Mouse (Mus musculus): ENCODE data around the gene Plxnb1.

Plxnb1 gene

GRCm38 (mm10) chr9:109068095-109068735, 27.0 kb upstream of the Plxnb1 start:
- no peak for DNase-seq

GRCm38 (mm10) chr9:109073661-109074573, 21.3 kb upstream of the Plxnb1 start, which contains the start of gene Atrip:
Gene Atrip (minus strand): TSS chr9:109074124.
- peak; percentile 93 for DNase-seq

- no peak for DNase-seq
Measured at GRCm38 (mm10) chr9:109080516-109080915, 14.7 kb upstream of the Plxnb1 start.

- DNase-seq, result no peak
Measured at GRCm38 (mm10) chr9:109081749-109082123, 13.5 kb upstream of the Plxnb1 start.

- peak; percentile 89 for DNase-seq
Measured at GRCm38 (mm10) chr9:109082124-109082800, 12.9 kb upstream of the Plxnb1 start, which contains the start of the genes Ccdc51 and Tma7. Gene Ccdc51 (plus strand): TSS chr9:109082493. Gene Tma7 (minus strand): TSS chr9:109082587.

GRCm38 (mm10) chr9:109084922-109085321, 10.3 kb upstream of the Plxnb1 start:
- no peak for DNase-seq

GRCm38 (mm10) chr9:109087987-109088386, 7.2 kb upstream of the Plxnb1 start:
- DNase-seq, result peak; percentile 49

- no peak for DNase-seq
Measured at GRCm38 (mm10) chr9:109090446-109090845, 4.7 kb upstream of the Plxnb1 start.

GRCm38 (mm10) chr9:109091802-109092201, 3.4 kb upstream of the Plxnb1 start:
- DNase-seq, result no peak

GRCm38 (mm10) chr9:109092799-109093198, 2.4 kb upstream of the Plxnb1 start:
- DNase-seq, result no peak

GRCm38 (mm10) chr9:109093786-109094552, 1.2 kb upstream of the Plxnb1 start:
- DNase-seq, result no peak

- no peak for DNase-seq
Measured at GRCm38 (mm10) chr9:109094553-109095136, 544 bp upstream of the Plxnb1 start.

- peak; percentile 42 for DNase-seq
Measured at GRCm38 (mm10) chr9:109096251-109096661, 1.1 kb downstream of the Plxnb1 start.

- no peak for DNase-seq
Measured at GRCm38 (mm10) chr9:109096856-109097255, 1.7 kb downstream of the Plxnb1 start.

GRCm38 (mm10) chr9:109097291-109097690, 2.1 kb downstream of the Plxnb1 start:
- no peak for DNase-seq

GRCm38 (mm10) chr9:109097831-109098230, 2.6 kb downstream of the Plxnb1 start:
- DNase-seq, result peak; percentile 72

- no peak for DNase-seq
Measured at GRCm38 (mm10) chr9:109098366-109098765, 3.2 kb downstream of the Plxnb1 start.

GRCm38 (mm10) chr9:109098969-109099368, 3.8 kb downstream of the Plxnb1 start:
- DNase-seq, result no peak

- DNase-seq, result no peak
Measured at GRCm38 (mm10) chr9:109100307-109100928, 5.2 kb downstream of the Plxnb1 start.

- DNase-seq, result no peak
Measured at GRCm38 (mm10) chr9:109101933-109102445, 6.8 kb downstream of the Plxnb1 start.

GRCm38 (mm10) chr9:109102541-109102940, 7.4 kb downstream of the Plxnb1 start:
- no peak for DNase-seq
